Mouse (Mus musculus): Measurements from ENCODE around the gene Snrnp35. TPM values are rescaled to one million over a fixed set of nuclear protein-coding genes. Genes with fewer than 3 reads are reported as not detected.

Gene Snrnp35
- polyA plus RNA-seq, 1 experiment from 2014 or later = 24.3 TPM

DNA sequence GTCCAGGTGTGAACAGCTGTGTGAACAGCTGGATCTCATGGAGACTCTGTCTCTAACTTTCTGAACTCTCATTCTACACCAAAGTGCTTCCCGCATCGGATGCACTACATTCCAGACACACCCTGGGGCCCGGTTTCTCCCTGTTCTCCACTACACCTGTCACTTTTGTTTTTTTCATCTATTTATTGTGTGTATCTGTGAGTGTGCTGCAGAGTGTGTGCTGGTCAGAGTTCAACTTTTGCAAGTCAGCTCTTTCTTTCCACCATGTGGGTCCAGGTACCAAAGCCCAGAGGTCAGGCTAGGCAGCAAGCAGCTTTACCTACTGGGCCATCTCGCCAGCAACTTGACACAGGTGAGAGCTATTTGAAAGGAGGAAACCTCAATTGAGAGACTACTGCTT, 22.3 kb downstream of the Snrnp35 start:
- Histone ChIP-seq H3K27ac (ENCODE audit: low read length) (no peak overlapping the region), H3K4me2 (ENCODE audit: low read depth, low read length) (no peak overlapping the region), H3K4me3 (replicated peaks; ENCODE audit: low read length) (no peak overlapping the region), H3K27me3 (ENCODE audit: control insufficient read depth, insufficient read depth, low read length) (no peaks in the 10 kb centered on the region), H3K36me3 (ENCODE audit: control insufficient read depth, insufficient read depth, low read length) (no peaks in the 10 kb centered on the region), H3K9me3 (replicated peaks; ENCODE audit: control insufficient read depth, low read length) (no peaks in the 10 kb centered on the region), H3K9ac (ENCODE audit: low read length) (no peak overlapping the region), H3K4me1 (ENCODE audit: control insufficient read depth, insufficient read depth, low read length) (peaks cover 14% of the 10 kb centered on the region)
- WGBS = 64% methylated on average over 4 of the region's 4 CpGs
- ATAC-seq (ENCODE audit: insufficient read depth, low FRiP score) = no peak

DNA sequence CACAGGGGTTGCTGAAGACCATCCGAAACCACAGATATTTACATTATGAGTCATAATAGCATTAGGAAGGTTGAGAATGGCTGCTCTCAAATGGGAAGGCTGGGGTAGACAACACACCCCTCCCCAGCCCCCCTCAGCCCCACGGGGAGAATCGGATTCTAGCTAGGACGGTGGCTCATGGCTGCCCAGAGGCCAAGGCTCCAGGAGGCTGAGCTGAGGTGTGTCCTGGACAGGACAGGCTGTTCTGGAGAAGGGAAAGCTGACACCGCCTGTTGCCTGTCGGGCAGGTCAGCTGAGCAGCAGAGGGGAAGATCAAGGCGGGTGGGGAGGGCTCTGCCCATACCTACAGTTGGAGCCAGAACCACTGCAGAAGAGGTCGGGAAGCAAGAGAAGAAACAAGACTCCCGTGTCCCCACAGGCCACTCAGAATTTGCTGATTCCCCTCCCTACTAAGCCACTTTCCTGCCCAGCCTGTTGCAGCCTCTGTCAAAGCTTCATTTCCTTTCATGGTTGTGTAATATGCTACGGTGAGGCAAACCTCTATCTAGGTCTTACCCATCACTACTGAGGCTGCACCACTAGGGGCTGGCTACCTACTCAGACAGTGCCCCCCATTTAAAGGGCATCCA, 23.9 kb downstream of the Snrnp35 start:
- ATAC-seq (ENCODE audit: insufficient read depth, low FRiP score) = peak; percentile 22
- Histone ChIP-seq H3K9ac (ENCODE audit: low read length) (peak overlapping the region; percentile 43; the same call in 1 of the 2 replicates), H3K4me3 (replicated peaks; ENCODE audit: low read length) (no peak overlapping the region), H3K27ac (ENCODE audit: low read length) (peak overlapping the region; percentile 37; the same call in 1 of the 2 replicates), H3K4me1 (ENCODE audit: control insufficient read depth, insufficient read depth, low read length) (peaks cover 14% of the 10 kb centered on the region), H3K36me3 (ENCODE audit: control insufficient read depth, insufficient read depth, low read length) (no peaks in the 10 kb centered on the region), H3K27me3 (ENCODE audit: control insufficient read depth, insufficient read depth, low read length) (no peaks in the 10 kb centered on the region), H3K9me3 (replicated peaks; ENCODE audit: control insufficient read depth, low read length) (no peaks in the 10 kb centered on the region), H3K4me2 (ENCODE audit: low read depth, low read length) (no peak overlapping the region)
- whole genome bisulfite sequencing = 38% methylated on average over 10 of the region's 10 CpGs

DNA sequence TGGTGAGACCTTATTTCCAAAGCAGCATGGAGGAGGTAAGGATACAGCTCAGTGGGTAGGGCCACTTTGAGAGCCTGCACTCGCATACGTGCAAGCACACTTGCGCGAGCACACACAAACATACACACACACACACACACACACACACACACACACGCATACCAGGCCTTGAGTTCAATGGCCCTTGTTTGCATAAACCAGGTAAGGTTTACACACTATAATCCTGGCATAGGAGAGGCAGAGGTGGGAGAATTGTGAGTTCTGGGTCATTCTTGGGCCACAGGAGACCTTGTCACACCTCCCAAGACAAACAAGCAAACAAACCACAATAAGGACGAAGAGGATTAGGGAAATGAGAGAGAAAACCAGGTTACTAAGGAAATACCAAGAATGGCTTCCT, 26.3 kb downstream of the Snrnp35 start:
- no peak overlapping the region for H3K4me2 ChIP-seq (ENCODE audit: low read depth, low read length)
- H3K9me3 ChIP-seq (replicated peaks; ENCODE audit: control insufficient read depth, low read length) = no peaks in the 10 kb centered on the region
- no peaks in the 10 kb centered on the region for H3K27me3 ChIP-seq (ENCODE audit: control insufficient read depth, insufficient read depth, low read length)
- 69% methylated on average over 6 of the region's 6 CpGs for WGBS
- ATAC-seq (ENCODE audit: insufficient read depth, low FRiP score) = peak; percentile 64; the same call in 1 of the 2 replicates
- peaks cover 14% of the 10 kb centered on the region for H3K4me1 ChIP-seq (ENCODE audit: control insufficient read depth, insufficient read depth, low read length)
- H3K9ac ChIP-seq (ENCODE audit: low read length) = no peak overlapping the region
- H3K36me3 ChIP-seq (ENCODE audit: control insufficient read depth, insufficient read depth, low read length) = 0 out of 2 replicates have a peak, but pooled peaks cover 2% of the 10 kb centered on the region
- H3K27ac ChIP-seq (ENCODE audit: low read length) = no peak overlapping the region
- no peak overlapping the region for H3K4me3 ChIP-seq (replicated peaks; ENCODE audit: low read length)

DNA sequence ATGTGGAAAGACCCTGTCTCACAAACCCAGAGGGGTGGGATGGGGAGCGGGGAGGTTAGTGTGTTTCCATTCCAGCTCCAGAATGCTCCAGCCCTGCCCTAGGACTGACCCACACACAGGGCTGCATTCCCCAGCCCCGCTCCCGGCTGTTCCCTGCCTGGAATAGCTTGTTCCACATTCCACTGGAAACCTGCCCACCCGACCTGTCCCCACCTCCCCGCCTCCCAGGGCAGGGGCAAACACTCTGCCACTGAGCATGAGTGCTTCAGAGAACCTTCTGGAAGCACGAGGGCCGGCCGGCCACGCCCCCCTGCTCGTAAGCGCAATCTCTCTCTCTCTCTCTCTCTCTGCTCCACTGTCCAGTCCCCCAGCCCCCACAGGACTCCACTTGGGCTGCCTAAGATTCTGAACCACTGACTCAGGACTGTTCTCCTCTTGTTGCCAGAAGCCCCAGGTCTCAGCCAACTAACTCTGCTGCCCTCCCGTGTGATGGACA, 26.9 kb downstream of the Snrnp35 start:
- Histone ChIP-seq H3K9me3 (replicated peaks; ENCODE audit: control insufficient read depth, low read length) (no peaks in the 10 kb centered on the region), H3K27ac (ENCODE audit: low read length) (peak overlapping the region; percentile 41; the same call in 1 of the 2 replicates), H3K4me3 (replicated peaks; ENCODE audit: low read length) (no peak overlapping the region), H3K27me3 (ENCODE audit: control insufficient read depth, insufficient read depth, low read length) (no peaks in the 10 kb centered on the region), H3K36me3 (ENCODE audit: control insufficient read depth, insufficient read depth, low read length) (0 out of 2 replicates have a peak, but pooled peaks cover 5% of the 10 kb centered on the region), H3K4me1 (ENCODE audit: control insufficient read depth, insufficient read depth, low read length) (peaks cover 14% of the 10 kb centered on the region), H3K4me2 (ENCODE audit: low read depth, low read length) (no peak overlapping the region), H3K9ac (ENCODE audit: low read length) (peak overlapping the region; percentile 31; the same call in 1 of the 2 replicates)
- ATAC-seq (ENCODE audit: insufficient read depth, low FRiP score) = peak; percentile 28; the same call in 1 of the 2 replicates
- 51% methylated on average over 12 of the region's 12 CpGs for WGBS

DNA sequence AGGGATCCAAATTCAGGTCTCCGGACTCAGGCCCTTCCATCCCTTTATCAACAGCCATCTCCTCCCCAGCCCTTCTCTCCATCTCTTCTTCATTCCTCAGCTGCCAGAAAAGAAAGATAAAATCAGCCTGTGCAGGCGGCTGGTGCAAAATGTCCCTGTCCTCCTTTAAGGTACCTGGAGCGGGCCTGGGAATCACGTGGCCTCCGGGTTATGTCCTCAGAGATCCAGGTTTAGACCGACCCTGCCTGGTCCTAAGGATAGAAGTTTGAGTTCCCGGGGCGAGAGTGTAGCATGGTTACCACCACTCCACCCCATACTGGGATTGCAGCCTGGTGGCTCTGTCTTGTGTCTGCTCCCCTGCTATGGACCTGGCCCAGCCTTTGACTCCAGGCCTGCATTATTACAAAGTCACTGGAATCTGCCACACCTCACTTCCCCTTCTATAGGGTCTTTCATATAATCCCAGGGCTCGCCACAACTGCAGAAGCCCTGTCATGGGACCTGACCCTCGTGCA, 27.7 kb downstream of the Snrnp35 start:
- Histone ChIP-seq H3K27me3 (ENCODE audit: control insufficient read depth, insufficient read depth, low read length) (no peaks in the 10 kb centered on the region), H3K4me3 (replicated peaks; ENCODE audit: low read length) (no peak overlapping the region), H3K4me1 (ENCODE audit: control insufficient read depth, insufficient read depth, low read length) (peaks cover 14% of the 10 kb centered on the region), H3K9me3 (replicated peaks; ENCODE audit: control insufficient read depth, low read length) (no peaks in the 10 kb centered on the region), H3K36me3 (ENCODE audit: control insufficient read depth, insufficient read depth, low read length) (0 out of 2 replicates have a peak, but pooled peaks cover 5% of the 10 kb centered on the region), H3K4me2 (ENCODE audit: low read depth, low read length) (no peak overlapping the region), H3K27ac (ENCODE audit: low read length) (no peak overlapping the region), H3K9ac (ENCODE audit: low read length) (no peak overlapping the region)
- ATAC-seq (ENCODE audit: insufficient read depth, low FRiP score) = no peak
- WGBS = 82% methylated on average over 10 of the region's 10 CpGs

DNA sequence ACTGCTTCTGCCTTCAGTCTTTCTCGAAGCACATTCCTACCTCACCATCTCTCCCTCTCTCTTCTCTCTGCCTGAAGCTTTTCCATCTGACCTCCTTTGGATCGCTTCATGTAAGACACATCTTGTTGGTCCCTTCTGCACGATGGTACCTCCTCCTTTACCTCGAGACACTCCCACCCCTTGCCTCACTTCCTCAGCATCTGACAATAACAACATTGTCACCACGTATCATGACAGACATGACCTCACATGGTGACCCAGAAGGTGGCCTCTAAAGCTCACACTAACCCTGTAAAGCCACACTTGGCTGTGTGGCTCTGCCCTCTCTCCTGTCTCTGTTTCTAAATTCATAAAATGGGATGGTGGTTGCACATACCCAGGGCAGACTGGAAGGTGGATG, 32.9 kb downstream of the Snrnp35 start:
- H3K36me3 ChIP-seq (ENCODE audit: control insufficient read depth, insufficient read depth, low read length) = 0 out of 2 replicates have a peak, but pooled peaks cover 5% of the 10 kb centered on the region
- H3K4me2 ChIP-seq (ENCODE audit: low read depth, low read length) = no peak overlapping the region
- 75% methylated on average over 5 of the region's 5 CpGs for WGBS
- no peak overlapping the region for H3K4me3 ChIP-seq (replicated peaks; ENCODE audit: low read length)
- no peak overlapping the region for H3K9ac ChIP-seq (ENCODE audit: low read length)
- no peaks in the 10 kb centered on the region for H3K27me3 ChIP-seq (ENCODE audit: control insufficient read depth, insufficient read depth, low read length)
- H3K4me1 ChIP-seq (ENCODE audit: control insufficient read depth, insufficient read depth, low read length) = no peaks in the 10 kb centered on the region
- H3K27ac ChIP-seq (ENCODE audit: low read length) = no peak overlapping the region
- no peaks in the 10 kb centered on the region for H3K9me3 ChIP-seq (replicated peaks; ENCODE audit: control insufficient read depth, low read length)
- no peak for ATAC-seq (ENCODE audit: insufficient read depth, low FRiP score)

DNA sequence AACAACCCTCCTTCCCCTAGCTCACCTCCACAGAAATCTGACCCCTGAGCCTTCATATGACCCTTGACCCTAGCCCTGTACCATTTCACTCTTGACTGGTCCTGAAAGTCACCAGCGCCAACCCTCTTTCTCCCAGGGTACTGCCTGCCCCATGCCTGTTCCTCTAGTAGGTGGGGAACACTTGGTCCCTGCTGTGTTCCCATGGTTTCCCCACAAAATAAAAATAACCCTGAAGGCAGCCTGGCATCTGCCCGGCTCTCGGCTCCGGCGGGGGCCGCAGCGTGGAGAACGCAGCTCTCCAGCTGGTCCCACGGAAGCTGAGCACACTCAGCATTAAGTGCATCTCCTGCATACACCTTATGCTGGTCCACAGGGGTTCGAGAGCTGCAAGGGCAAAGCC, 35.7 kb downstream of the Snrnp35 start:
- peaks cover 5% of the 10 kb centered on the region; the same call in 1 of the 2 replicates for H3K36me3 ChIP-seq (ENCODE audit: control insufficient read depth, insufficient read depth, low read length)
- H3K9ac ChIP-seq (ENCODE audit: low read length) = no peak overlapping the region
- no peaks in the 10 kb centered on the region for H3K9me3 ChIP-seq (replicated peaks; ENCODE audit: control insufficient read depth, low read length)
- H3K27me3 ChIP-seq (ENCODE audit: control insufficient read depth, insufficient read depth, low read length) = no peaks in the 10 kb centered on the region
- no peak overlapping the region for H3K4me2 ChIP-seq (ENCODE audit: low read depth, low read length)
- H3K4me1 ChIP-seq (ENCODE audit: control insufficient read depth, insufficient read depth, low read length) = no peaks in the 10 kb centered on the region
- no peak for ATAC-seq (ENCODE audit: insufficient read depth, low FRiP score)
- WGBS = 91% methylated on average over 10 of the region's 10 CpGs
- no peak overlapping the region for H3K27ac ChIP-seq (ENCODE audit: low read length)
- no peak overlapping the region for H3K4me3 ChIP-seq (replicated peaks; ENCODE audit: low read length)

DNA sequence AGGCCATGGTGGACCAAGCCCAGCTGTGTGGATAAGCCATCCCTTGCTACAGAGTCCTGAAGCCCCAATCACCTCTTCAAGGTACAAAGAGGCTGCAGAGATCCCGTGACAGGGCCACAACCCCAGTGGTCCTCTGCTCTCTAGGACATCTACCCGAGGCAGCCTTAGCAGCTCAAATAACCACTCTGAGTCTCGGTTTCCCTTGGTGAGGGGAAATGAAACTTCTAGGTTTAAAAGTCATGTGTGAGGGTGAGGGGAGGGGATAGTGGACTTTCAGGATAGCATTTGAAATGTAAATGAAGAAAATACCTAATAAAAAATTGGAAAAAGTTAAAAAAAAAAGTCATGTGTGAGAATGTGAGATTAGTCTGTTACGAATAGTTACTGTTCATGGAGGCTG, 38.7 kb downstream of the Snrnp35 start:
- Histone ChIP-seq H3K4me1 (ENCODE audit: control insufficient read depth, insufficient read depth, low read length) (no peaks in the 10 kb centered on the region), H3K4me2 (ENCODE audit: low read depth, low read length) (no peak overlapping the region), H3K27me3 (ENCODE audit: control insufficient read depth, insufficient read depth, low read length) (no peaks in the 10 kb centered on the region), H3K27ac (ENCODE audit: low read length) (no peak overlapping the region), H3K36me3 (ENCODE audit: control insufficient read depth, insufficient read depth, low read length) (no peaks in the 10 kb centered on the region; the same call in 1 of the 2 replicates), H3K9me3 (replicated peaks; ENCODE audit: control insufficient read depth, low read length) (no peaks in the 10 kb centered on the region), H3K4me3 (replicated peaks; ENCODE audit: low read length) (no peak overlapping the region), H3K9ac (ENCODE audit: low read length) (no peak overlapping the region)
- ATAC-seq (ENCODE audit: insufficient read depth, low FRiP score) = no peak
- 84% methylated on average over 4 of the region's 4 CpGs for WGBS

DNA sequence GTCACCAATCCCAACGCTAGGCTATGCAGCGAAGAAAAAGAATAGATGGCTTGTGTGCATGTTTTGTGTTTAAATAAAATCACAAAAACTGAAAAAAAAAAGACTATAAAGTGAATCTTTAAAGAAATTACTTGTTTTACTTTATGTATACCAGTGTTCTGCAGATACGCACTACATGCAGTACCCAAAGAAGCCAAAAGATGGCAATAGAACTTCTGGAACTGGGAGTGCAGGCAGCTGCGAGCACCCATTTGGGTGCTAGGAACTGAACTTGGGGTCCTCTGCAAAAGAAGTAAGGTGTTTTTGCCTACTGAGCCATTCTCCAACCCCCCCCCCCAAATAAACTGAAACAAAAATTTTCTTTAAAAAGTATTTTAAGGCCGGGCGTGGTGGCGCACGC, 40.1 kb downstream of the Snrnp35 start:
- Histone ChIP-seq H3K4me1 (ENCODE audit: control insufficient read depth, insufficient read depth, low read length) (peaks cover under 1% of the 10 kb centered on the region; the same call in 1 of the 2 replicates), H3K27me3 (ENCODE audit: control insufficient read depth, insufficient read depth, low read length) (no peaks in the 10 kb centered on the region), H3K27ac (ENCODE audit: low read length) (no peak overlapping the region), H3K9ac (ENCODE audit: low read length) (no peak overlapping the region), H3K9me3 (replicated peaks; ENCODE audit: control insufficient read depth, low read length) (no peaks in the 10 kb centered on the region), H3K4me3 (replicated peaks; ENCODE audit: low read length) (no peak overlapping the region), H3K36me3 (ENCODE audit: control insufficient read depth, insufficient read depth, low read length) (no peaks in the 10 kb centered on the region; the same call in 1 of the 2 replicates), H3K4me2 (ENCODE audit: low read depth, low read length) (no peak overlapping the region)
- WGBS = 92% methylated on average over 8 of the region's 8 CpGs
- ATAC-seq (ENCODE audit: insufficient read depth, low FRiP score) = no peak
